Mouse (Mus musculus): ENCODE measurements around the gene Fbxo8.

DNA sequence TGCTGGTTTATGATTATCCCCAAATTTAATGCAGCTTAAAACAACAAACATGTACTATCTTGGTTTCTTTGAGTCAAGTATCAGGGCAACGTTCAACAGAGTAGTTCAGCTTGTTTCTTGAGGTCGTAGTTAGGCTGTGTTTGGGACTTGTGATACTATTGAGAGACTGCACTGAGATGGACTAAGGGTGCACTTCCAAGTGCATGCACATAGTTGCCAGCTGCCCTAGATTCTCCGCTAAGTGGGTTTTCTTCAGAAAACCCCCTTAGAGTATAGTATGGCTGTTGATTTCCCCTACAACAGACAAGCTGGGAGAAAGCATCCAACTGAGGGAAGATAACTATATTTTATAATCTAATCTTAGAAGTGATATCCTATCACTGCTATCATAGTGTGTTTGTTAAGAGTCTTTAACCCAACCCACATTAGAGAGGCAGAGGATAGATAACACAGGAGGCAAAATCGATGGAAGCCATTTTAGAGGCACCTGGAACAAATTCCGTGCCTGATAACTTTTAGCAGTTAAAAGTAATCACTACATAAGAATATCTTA is 1.7 kb downstream of the Fbxo8 start:
- TF ChIP-seq CTCF (IDR thresholded peaks at IDR 0.05; ENCODE audit: low read depth, low read length) (no peak), GATA1 (IDR thresholded peaks at IDR 0.05; ENCODE audit: borderline replicate concordance, low read length) (no peak), POLR2AphosphoS5 (IDR thresholded peaks at IDR 0.05; ENCODE audit: insufficient replicate concordance, low read depth, low read length) (no peak)

All from G1E (cell line).